Mouse (Mus musculus) spleen, adult 12 weeks (tissue): ENCODE data around the gene Srpr.

Source experiments
- DNase-seq: peaks from one replicate; pipeline ENCODE4 v3.0.0; 2022; ENCODE audit warnings: low spot score

The Srpr gene

GRCm38 (mm10) chr9:35262418-35262817 lies 62.4 kb downstream of the Srpr start:
- no peak for DNase-seq

GRCm38 (mm10) chr9:35263431-35263830 lies 63.5 kb downstream of the Srpr start:
- DNase-seq, result no peak

- DNase-seq, result no peak
Measured at GRCm38 (mm10) chr9:35264509-35264908, 64.5 kb downstream of the Srpr start.

GRCm38 (mm10) chr9:35267146-35267975 lies 67.4 kb downstream of the Srpr start, which contains the start of the genes Fam118b and Rpusd4:
Gene Fam118b, minus strand, starts transcription at chr9:35267805.
Gene Rpusd4, plus strand, starts transcription at chr9:35267865.
- DNase-seq, result peak; percentile 84

GRCm38 (mm10) chr9:35267976-35268715 lies 68.2 kb downstream of the Srpr start:
- DNase-seq, result no peak

GRCm38 (mm10) chr9:35277855-35278365 lies 77.9 kb downstream of the Srpr start:
- no peak for DNase-seq

- no peak for DNase-seq
Measured at GRCm38 (mm10) chr9:35278451-35278850, 78.5 kb downstream of the Srpr start.

- DNase-seq, result no peak
Measured at GRCm38 (mm10) chr9:35282006-35282850, 82.3 kb downstream of the Srpr start.

- no peak for DNase-seq
Measured at GRCm38 (mm10) chr9:35282851-35283200, 82.9 kb downstream of the Srpr start.

- DNase-seq, result no peak
Measured at GRCm38 (mm10) chr9:35283415-35284069, 83.6 kb downstream of the Srpr start.

GRCm38 (mm10) chr9:35284351-35284750 lies 84.4 kb downstream of the Srpr start:
- no peak for DNase-seq

GRCm38 (mm10) chr9:35286351-35286750 lies 86.4 kb downstream of the Srpr start:
- DNase-seq, result no peak

GRCm38 (mm10) chr9:35289992-35290391 lies 90.0 kb downstream of the Srpr start:
- DNase-seq, result no peak

GRCm38 (mm10) chr9:35290417-35290816 lies 90.4 kb downstream of the Srpr start:
- no peak for DNase-seq

- no peak for DNase-seq
Measured at GRCm38 (mm10) chr9:35290916-35291315, 90.9 kb downstream of the Srpr start.

GRCm38 (mm10) chr9:35293465-35293864 lies 93.5 kb downstream of the Srpr start:
- DNase-seq, result no peak
